15 mouse cellular contexts compared by ENCODE assay signal in the genomic region with DNA sequence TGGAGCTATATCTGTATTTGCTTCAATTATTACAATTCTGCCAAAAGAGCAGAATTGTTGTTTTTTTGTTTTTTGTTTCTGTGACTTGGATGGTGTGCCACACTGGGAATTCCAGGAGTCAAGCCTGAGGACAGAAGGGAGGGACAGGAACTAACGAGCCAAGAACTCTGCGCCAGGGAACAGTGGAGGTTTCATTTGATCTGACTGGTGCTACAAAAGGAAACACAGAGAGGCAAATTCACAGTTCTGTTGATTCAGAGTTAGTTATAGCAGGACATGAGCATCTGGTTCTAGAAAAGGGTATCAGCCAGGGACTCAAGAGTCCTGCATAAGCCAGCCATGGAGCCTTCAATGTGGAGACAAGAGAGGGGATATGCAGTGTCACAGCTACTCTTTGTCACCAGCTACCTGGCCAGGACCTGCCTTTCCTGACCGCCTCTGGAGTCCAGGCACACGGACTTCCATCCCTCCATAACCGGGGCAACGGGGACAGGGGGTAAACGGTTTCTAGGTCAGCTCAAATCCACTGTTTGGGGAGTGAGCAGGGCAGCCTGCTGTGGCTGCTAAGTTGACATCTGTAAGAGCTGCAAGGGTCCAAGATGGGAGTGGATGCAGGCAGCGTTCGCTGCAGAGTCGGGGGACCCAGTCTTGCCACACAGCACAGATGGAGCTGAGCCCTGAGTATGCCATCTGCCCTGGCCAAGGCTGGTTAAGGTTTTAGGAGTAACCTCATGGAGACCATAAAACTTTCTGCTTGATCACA.
DNase-seq lines count a peak whose midpoint lies in the region; ATAC-seq and TF ChIP-seq lines count a peak whose summit lies in the region.
"Had no signal": no experiment of that assay in that cellular context is flagged by ENCODE, and none has a peak within 500 bp of the region (broad histone marks: within the 10 kb centered on the region; RNA-seq: fewer than 3 reads in every experiment).

No protein-coding gene starts in this region.

- WGBS in heart, embryonic 13.5 days, result 75% methylated on average over 10 of the region's 10 CpGs
- WGBS in midbrain, embryonic 14.5 days, result 73% methylated on average over 10 of the region's 10 CpGs
- WGBS in midbrain, embryonic 11.5 days, result 84% methylated on average over 10 of the region's 10 CpGs
- WGBS in limb, embryonic 14.5 days, result 68% methylated on average over 10 of the region's 10 CpGs

- H3K4me1 ChIP-seq in heart, embryonic 13.5 days, result peaks cover 53% of the 10 kb centered on the region
- no peaks in the 10 kb centered on the region for H3K4me1 ChIP-seq in midbrain, embryonic 14.5 days (ENCODE audit: control insufficient read depth, insufficient read depth, low read length)
- H3K4me1 ChIP-seq in midbrain, embryonic 11.5 days (ENCODE audit: control insufficient read depth, insufficient read depth, low read length), result 0 out of 2 replicates have a peak, but pooled peaks cover 2% of the 10 kb centered on the region
- H3K4me1 ChIP-seq in limb, embryonic 14.5 days (ENCODE audit: control insufficient read depth, insufficient read depth, low read length), result peaks cover 4% of the 10 kb centered on the region; the same call in 1 of the 2 replicates

- no peak overlapping the region for H3K4me2 ChIP-seq in heart, embryonic 13.5 days
- no peak overlapping the region for H3K4me2 ChIP-seq in midbrain, embryonic 14.5 days (ENCODE audit: low read length)
- no peak overlapping the region for H3K4me2 ChIP-seq in midbrain, embryonic 11.5 days
- H3K4me2 ChIP-seq in limb, embryonic 14.5 days (replicated peaks; ENCODE audit: low read depth, low read length, severe bottlenecking), result no peak overlapping the region
- H3K4me2 ChIP-seq: heart, embryonic 12.5 days had no signal

- intact Hi-C loops in heart, postnatal 25 days (cut with DNase I), result no loop called here
- intact Hi-C loops in left cerebral cortex, postnatal 25 days (cut with DNase I), result no loop called here

- no peak for DNase-seq in heart, postnatal 25 days (ENCODE audit: low spot score)
- DNase-seq in midbrain, embryonic 14.5 days, result no peak
- no peak for DNase-seq in midbrain, embryonic 11.5 days (ENCODE audit: low spot score, missing footprints)
- DNase-seq in cerebellum, adult 9-10 months, result peak; percentile 78
- DNase-seq in limb, embryonic 14.5 days (ENCODE audit: low spot score), result no peak
- no peak for DNase-seq in left cerebral cortex, postnatal 25 days (ENCODE audit: low spot score in 2 of 2)
- no peak for DNase-seq in spleen, adult 12 weeks (ENCODE audit: low spot score)
- DNase-seq: adrenal gland, postnatal 10 days; gastrocnemius, postnatal 14 days; kidney, adult 18-20 months; left cerebral cortex, postnatal 4 days had no signal

- H3K9ac ChIP-seq in heart, embryonic 13.5 days, result peak overlapping the region; percentile 8; the same call in 1 of the 2 replicates
- H3K9ac ChIP-seq in midbrain, embryonic 14.5 days (replicated peaks; ENCODE audit: low read length), result no peak overlapping the region
- H3K9ac ChIP-seq in midbrain, embryonic 11.5 days (ENCODE audit: low read length), result no peak overlapping the region
- H3K9ac ChIP-seq in limb, embryonic 14.5 days (ENCODE audit: low read depth, low read length, severe bottlenecking), result 0 out of 2 replicates have a peak overlapping the region, but pooled peaks have one; percentile 18
- H3K9ac ChIP-seq: heart, embryonic 12.5 days had no signal

- TF ChIP-seq POLR2A in limb, embryonic 14.5 days (IDR thresholded peaks at IDR 0.05; ENCODE audit: borderline replicate concordance, extremely low read depth, insufficient read depth, insufficient read length), result no peak

- H3K27ac ChIP-seq in heart, embryonic 13.5 days (replicated peaks), result no peak overlapping the region
- 0 out of 2 replicates have a peak overlapping the region, but pooled peaks have one; percentile 49 for H3K27ac ChIP-seq in midbrain, embryonic 14.5 days (replicated peaks; ENCODE audit: low read depth, low read length)
- H3K27ac ChIP-seq in midbrain, embryonic 11.5 days (ENCODE audit: low read depth, low read length), result no peak overlapping the region
- no peak overlapping the region for H3K27ac ChIP-seq in limb, embryonic 14.5 days (replicated peaks; ENCODE audit: low read depth, low read length)

- H3K9me3 ChIP-seq in heart, embryonic 13.5 days, result no peaks in the 10 kb centered on the region
- peaks cover 2% of the 10 kb centered on the region; the same call in 1 of the 2 replicates for H3K9me3 ChIP-seq in midbrain, embryonic 14.5 days (ENCODE audit: control insufficient read depth, low read length)
- H3K9me3 ChIP-seq in midbrain, embryonic 11.5 days (ENCODE audit: control insufficient read depth, low read length), result no peaks in the 10 kb centered on the region
- peaks cover 2% of the 10 kb centered on the region; the same call in 1 of the 2 replicates for H3K9me3 ChIP-seq in limb, embryonic 14.5 days (ENCODE audit: control insufficient read depth, low read length)
- H3K9me3 ChIP-seq: heart, embryonic 12.5 days had no signal

- H3K4me3 ChIP-seq in heart, embryonic 13.5 days, result no peak overlapping the region
- H3K4me3 ChIP-seq in midbrain, embryonic 14.5 days (replicated peaks; ENCODE audit: low read depth, low read length), result no peak overlapping the region
- no peak overlapping the region for H3K4me3 ChIP-seq in midbrain, embryonic 11.5 days (ENCODE audit: low read depth, low read length)
- no peak overlapping the region for H3K4me3 ChIP-seq in limb, embryonic 14.5 days (replicated peaks; ENCODE audit: low read length)
- H3K4me3 ChIP-seq: heart, embryonic 12.5 days had no signal

- no peaks in the 10 kb centered on the region for H3K27me3 ChIP-seq in heart, embryonic 13.5 days (replicated peaks)
- no peaks in the 10 kb centered on the region for H3K27me3 ChIP-seq in midbrain, embryonic 14.5 days (ENCODE audit: control insufficient read depth, insufficient read depth, low read length)
- H3K27me3 ChIP-seq in midbrain, embryonic 11.5 days (ENCODE audit: control insufficient read depth, insufficient read depth, low read length), result no peaks in the 10 kb centered on the region
- no peaks in the 10 kb centered on the region for H3K27me3 ChIP-seq in limb, embryonic 14.5 days (ENCODE audit: control insufficient read depth, insufficient read depth, low read length)
- H3K27me3 ChIP-seq: CH12.LX; heart, embryonic 12.5 days had no signal

- H3K36me3 ChIP-seq in heart, embryonic 13.5 days, result no peaks in the 10 kb centered on the region
- no peaks in the 10 kb centered on the region for H3K36me3 ChIP-seq in midbrain, embryonic 14.5 days (ENCODE audit: control insufficient read depth, insufficient read depth, low read length)
- H3K36me3 ChIP-seq in midbrain, embryonic 11.5 days (ENCODE audit: control insufficient read depth, insufficient read depth, low read length), result 0 out of 2 replicates have a peak, but pooled peaks cover 2% of the 10 kb centered on the region
- no peaks in the 10 kb centered on the region for H3K36me3 ChIP-seq in limb, embryonic 14.5 days (ENCODE audit: control insufficient read depth, insufficient read depth, low read length)
- H3K36me3 ChIP-seq: heart, embryonic 12.5 days had no signal

- no peak for ATAC-seq in heart, embryonic 13.5 days (ENCODE audit: extremely low read depth, insufficient number of reproducible peaks, low FRiP score, low TSS enrichment)
- ATAC-seq in midbrain, embryonic 14.5 days (ENCODE audit: low FRiP score, low TSS enrichment), result no peak
- ATAC-seq in midbrain, embryonic 11.5 days (ENCODE audit: low FRiP score), result no peak
- ATAC-seq in limb, embryonic 14.5 days (ENCODE audit: low FRiP score, low read depth), result no peak
- ATAC-seq: lung, postnatal 0 days had no signal

Comparison
In these comparisons a context has a peak if more than half of its experiments do, and no peak if none do; other contexts are left out.
1. H3K9ac ChIP-seq: peak in heart, embryonic 13.5 days (single experiment) and limb, embryonic 14.5 days (single experiment); none in midbrain, embryonic 14.5 days (single experiment) and midbrain, embryonic 11.5 days (single experiment).